Mouse (Mus musculus): ENCODE results near the gene Ccdc89.

GRCm38 (mm10) chr7:90457517-90457916 is 31.1 kb downstream of the Ccdc89 start:
- TF ChIP-seq POLR2A (IDR thresholded peaks at IDR 0.05; ENCODE audit: borderline replicate concordance, extremely low read depth, low read depth, low read length) (no peak), CTCF (IDR thresholded peaks at IDR 0.05; ENCODE audit: insufficient read depth, low read length) (no peak)
